Mouse (Mus musculus) myocyte (in vitro differentiated cells): ENCODE data around the gene Slit3. TPM values are rescaled to one million over a fixed set of nuclear protein-coding genes. Genes with fewer than 3 reads are reported as not detected.

Experiments used
- H3K27me3 ChIP-seq: one replicate; pipeline ENCODE4 v1.6.1; 2011; ENCODE audit not compliant: control insufficient read depth, insufficient read depth, insufficient read length
- H3K36me3 ChIP-seq: one replicate; pipeline ENCODE4 v1.6.1; 2011; ENCODE audit not compliant: control insufficient read depth, insufficient read depth
- H3K4me2 ChIP-seq: one replicate; pipeline ENCODE4 v1.6.1; 2011; ENCODE audit warnings: low read depth, control low read depth
- H3K4me3 ChIP-seq: one replicate; pipeline ENCODE4 v1.5.1; 2011; ENCODE audit warnings: mild to moderate bottlenecking, control low read depth, moderate library complexity
- H3K79me2 ChIP-seq: one replicate; pipeline ENCODE4 v1.6.1; 2011; ENCODE audit not compliant: control insufficient read depth, insufficient read depth
- H3ac ChIP-seq: one replicate; pipeline ENCODE4 v1.6.1; 2011; ENCODE audit not compliant: control insufficient read depth, insufficient read length
- CEBPB ChIP-seq: IDR thresholded peaks from 2 replicates; pipeline ENCODE4 v1.6.1; 2011; ENCODE audit warnings: mild to moderate bottlenecking, moderate library complexity; ENCODE audit not compliant: poor library complexity, insufficient read depth, severe bottlenecking
- E2F4 ChIP-seq: IDR thresholded peaks from one replicate; pipeline ENCODE4 v1.6.1; 2011; ENCODE audit warnings: mild to moderate bottlenecking, control low read depth, moderate library complexity; ENCODE audit not compliant: insufficient read depth
- MAX ChIP-seq: IDR thresholded peaks from one replicate; pipeline ENCODE4 v1.6.1; 2011; ENCODE audit warnings: low read depth, mild to moderate bottlenecking, control low read depth
- MYOD1 ChIP-seq, 3 experiments: IDR thresholded peaks; one replicate each; pipeline ENCODE4 v1.6.1; 2011; ENCODE audit warnings: control low read depth in 2 of 3, low read depth in 2 of 3, mild to moderate bottlenecking in 2 of 3, moderate library complexity in 1 of 3; ENCODE audit not compliant: insufficient read length in 2 of 3, control insufficient read depth in 1 of 3
- MYOG ChIP-seq, 3 experiments: IDR thresholded peaks; one replicate each; pipeline ENCODE4 v1.6.1; 2011; ENCODE audit warnings: control low read depth in 2 of 3, low read depth in 2 of 3, mild to moderate bottlenecking in 2 of 3; ENCODE audit not compliant: insufficient read length in 2 of 3, control insufficient read depth in 1 of 3, insufficient read depth in 1 of 3
- POLR2A ChIP-seq: IDR thresholded peaks from one replicate; pipeline ENCODE4 v1.6.1; 2011; ENCODE audit warnings: low read depth, mild to moderate bottlenecking, control low read depth, moderate library complexity; ENCODE audit not compliant: insufficient read length
- POLR2AphosphoS2 ChIP-seq: IDR thresholded peaks from one replicate; pipeline ENCODE4 v1.6.1; 2011; ENCODE audit warnings: low read depth, control low read depth; ENCODE audit not compliant: insufficient read length
- REST ChIP-seq: IDR thresholded peaks from one replicate; pipeline ENCODE4 v1.6.1; 2011; ENCODE audit warnings: mild to moderate bottlenecking, control low read depth, moderate library complexity; ENCODE audit not compliant: insufficient read depth, insufficient read length
- SRF ChIP-seq: IDR thresholded peaks from one replicate; pipeline ENCODE4 v1.6.1; 2011; ENCODE audit warnings: low read depth; ENCODE audit not compliant: control insufficient read depth, insufficient read length
- TCF12 ChIP-seq: IDR thresholded peaks from one replicate; pipeline ENCODE4 v1.6.1; 2011; ENCODE audit warnings: mild to moderate bottlenecking, control low read depth; ENCODE audit not compliant: poor library complexity, insufficient read depth, severe bottlenecking
- TCF3 ChIP-seq: IDR thresholded peaks from one replicate; pipeline ENCODE4 v1.6.1; 2011; ENCODE audit warnings: low read depth, control low read depth; ENCODE audit not compliant: insufficient read length
- USF1 ChIP-seq: IDR thresholded peaks from one replicate; pipeline ENCODE4 v1.6.1; 2011; ENCODE audit warnings: low read depth, mild to moderate bottlenecking, control low read depth, moderate library complexity
- polyA plus RNA-seq: library from polyadenylated mRNA; unstranded; fragments of >200 nt; fragmentation: generic; extraction: Trizol; gene quantifications from one replicate; pipeline ENCODE4 v1.2.1, GENCODE M21; 2012; ENCODE audit warnings: missing spikeins

Gene Slit3
- polyA plus RNA-seq, 1 experiment = not detected

DNA sequence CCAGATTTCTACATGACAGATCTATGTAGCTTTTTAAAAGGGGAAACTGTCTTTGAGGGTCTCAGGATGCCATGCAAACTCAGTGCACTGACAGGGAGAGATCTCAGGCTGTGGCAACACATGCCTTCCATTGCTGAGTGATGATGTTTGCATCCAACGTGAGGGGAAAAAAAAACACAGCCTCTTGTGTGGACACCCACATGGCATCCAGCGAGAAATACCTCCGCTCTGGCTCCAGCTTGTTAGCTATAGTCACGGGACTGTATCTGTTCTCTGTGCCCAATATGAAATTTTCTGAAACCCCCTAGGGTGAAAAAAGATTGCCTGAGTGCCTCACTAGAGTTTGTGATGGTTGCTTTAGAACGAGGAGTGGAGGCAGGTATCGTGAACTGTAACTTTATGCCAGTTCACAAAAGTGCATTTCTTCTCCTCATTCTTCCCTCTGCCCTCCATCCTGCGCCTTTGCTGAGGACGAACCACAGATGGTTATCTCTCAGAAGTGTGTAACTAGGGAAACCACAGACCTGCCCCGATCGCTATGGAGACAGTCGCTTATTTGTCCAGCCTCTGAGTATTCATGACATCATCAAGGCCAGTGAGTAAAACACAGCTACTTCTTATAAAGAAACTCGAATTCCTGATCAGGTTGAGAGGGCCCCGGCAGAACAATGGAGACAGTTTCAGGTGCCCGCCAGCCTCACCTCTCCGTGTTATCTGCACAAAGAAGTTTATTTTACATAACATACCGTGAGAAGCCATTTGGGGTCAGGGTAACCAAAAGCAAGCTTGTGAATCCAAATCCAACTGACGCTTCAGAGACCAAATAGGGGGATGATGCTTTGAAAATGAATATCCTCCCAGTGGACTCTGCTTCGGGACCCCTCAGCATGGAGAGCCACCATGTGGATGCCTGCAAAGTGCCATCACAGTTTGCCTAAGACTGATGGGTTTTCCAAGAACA, 416.4 kb downstream of the Slit3 start:
- Histone ChIP-seq H3K79me2 (no peaks in the 10 kb centered on the region), H3K4me2 (no peak overlapping the region), H3K4me3 (no peak overlapping the region), H3ac (no peak overlapping the region), H3K36me3 (no peaks in the 10 kb centered on the region), H3K27me3 (no peaks in the 10 kb centered on the region)
- no peak for TF ChIP-seq TCF12
- TF ChIP-seq MYOG (IDR thresholded peaks at IDR 0.05; ENCODE audit: control insufficient read depth in 1 of 3, insufficient read depth in 1 of 3, insufficient read length in 2 of 3, low read depth in 2 of 3) = no peak
- TF ChIP-seq POLR2A = no peak
- TF ChIP-seq POLR2AphosphoS2 = no peak
- TF ChIP-seq USF1 = no peak
- no peak for TF ChIP-seq MYOD1 (IDR thresholded peaks at IDR 0.05; ENCODE audit: control insufficient read depth in 1 of 3, insufficient read length in 2 of 3, low read depth in 2 of 3)

DNA sequence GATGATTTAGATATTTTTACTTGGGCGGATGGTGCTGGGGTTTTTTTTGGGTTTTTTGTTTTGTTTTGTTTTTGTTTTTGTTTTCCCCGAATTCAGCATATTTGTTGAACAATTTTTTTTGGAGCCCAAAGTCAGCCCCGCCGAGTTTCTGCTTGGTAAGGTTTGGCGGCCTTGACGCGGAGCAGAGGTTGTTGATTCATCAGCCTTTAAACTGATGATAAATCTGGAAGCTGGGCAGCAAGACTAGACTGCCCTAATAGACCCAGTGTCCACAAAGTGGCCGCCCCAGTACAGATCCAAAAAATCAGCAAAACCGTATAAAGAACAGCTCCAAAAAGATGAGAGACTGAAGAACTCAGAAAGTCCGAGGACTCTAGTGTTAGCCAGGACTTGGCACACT, 421.7 kb downstream of the Slit3 start:
- no peak overlapping the region for H3K4me2 ChIP-seq
- H3K36me3 ChIP-seq = no peaks in the 10 kb centered on the region
- H3K79me2 ChIP-seq = no peaks in the 10 kb centered on the region
- no peak overlapping the region for H3ac ChIP-seq
- no peak for TF ChIP-seq REST
- no peak overlapping the region for H3K4me3 ChIP-seq
- H3K27me3 ChIP-seq = peaks cover 11% of the 10 kb centered on the region

DNA sequence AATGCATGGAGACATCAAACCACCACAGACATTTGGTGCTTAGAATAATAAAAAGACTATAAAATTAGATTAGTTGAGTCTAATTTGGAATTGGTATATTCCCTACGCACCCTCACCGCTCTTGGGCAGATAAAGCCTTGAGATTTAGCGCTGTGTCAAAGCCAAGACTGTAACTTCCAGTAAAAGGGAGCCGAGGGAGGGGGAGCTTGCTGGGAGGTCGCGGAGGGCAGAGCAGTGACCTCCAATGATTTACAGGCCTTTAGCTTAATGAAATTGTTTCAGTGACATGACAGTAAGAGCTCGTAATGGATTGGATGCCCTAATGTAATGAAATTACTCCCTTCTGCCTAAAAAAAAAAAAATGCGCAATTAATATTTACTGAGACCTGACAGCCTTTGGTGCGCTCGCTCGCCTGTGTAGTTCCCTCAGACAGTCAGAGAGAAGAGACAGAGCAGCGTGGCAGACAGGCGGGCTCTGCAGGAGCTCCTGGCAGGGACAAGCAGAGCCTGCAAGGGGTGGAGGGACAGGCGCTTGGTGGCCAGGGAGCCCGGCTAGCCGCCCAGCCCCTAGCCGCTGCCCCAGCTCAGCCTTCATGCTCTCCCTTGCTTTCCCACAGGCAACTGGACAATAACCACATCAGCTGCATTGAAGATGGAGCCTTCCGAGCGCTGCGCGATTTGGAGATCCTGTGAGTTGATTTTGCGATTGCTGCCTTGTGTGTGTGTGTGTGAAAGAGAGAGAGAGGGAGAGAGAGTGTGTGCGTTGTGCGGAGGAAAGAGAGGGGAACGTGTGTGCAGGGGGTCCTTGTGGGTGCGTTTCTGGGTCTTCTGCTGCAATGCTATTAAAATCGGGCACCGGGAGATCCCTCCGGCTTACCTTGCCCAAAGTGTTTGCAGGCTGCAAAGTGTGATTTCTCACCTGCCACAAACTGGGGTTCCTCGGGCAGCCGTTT, 423.4 kb downstream of the Slit3 start:
- H3K4me3 ChIP-seq = no peak overlapping the region
- no peak overlapping the region for H3ac ChIP-seq
- H3K4me2 ChIP-seq = no peak overlapping the region
- H3K36me3 ChIP-seq = no peaks in the 10 kb centered on the region
- H3K27me3 ChIP-seq = peaks cover 11% of the 10 kb centered on the region
- TF ChIP-seq MYOG (IDR thresholded peaks at IDR 0.05; ENCODE audit: control insufficient read depth in 1 of 3, insufficient read depth in 1 of 3, insufficient read length in 2 of 3, low read depth in 2 of 3) (no peak), TCF3 (no peak), CEBPB (no peak)
- no peaks in the 10 kb centered on the region for H3K79me2 ChIP-seq

DNA sequence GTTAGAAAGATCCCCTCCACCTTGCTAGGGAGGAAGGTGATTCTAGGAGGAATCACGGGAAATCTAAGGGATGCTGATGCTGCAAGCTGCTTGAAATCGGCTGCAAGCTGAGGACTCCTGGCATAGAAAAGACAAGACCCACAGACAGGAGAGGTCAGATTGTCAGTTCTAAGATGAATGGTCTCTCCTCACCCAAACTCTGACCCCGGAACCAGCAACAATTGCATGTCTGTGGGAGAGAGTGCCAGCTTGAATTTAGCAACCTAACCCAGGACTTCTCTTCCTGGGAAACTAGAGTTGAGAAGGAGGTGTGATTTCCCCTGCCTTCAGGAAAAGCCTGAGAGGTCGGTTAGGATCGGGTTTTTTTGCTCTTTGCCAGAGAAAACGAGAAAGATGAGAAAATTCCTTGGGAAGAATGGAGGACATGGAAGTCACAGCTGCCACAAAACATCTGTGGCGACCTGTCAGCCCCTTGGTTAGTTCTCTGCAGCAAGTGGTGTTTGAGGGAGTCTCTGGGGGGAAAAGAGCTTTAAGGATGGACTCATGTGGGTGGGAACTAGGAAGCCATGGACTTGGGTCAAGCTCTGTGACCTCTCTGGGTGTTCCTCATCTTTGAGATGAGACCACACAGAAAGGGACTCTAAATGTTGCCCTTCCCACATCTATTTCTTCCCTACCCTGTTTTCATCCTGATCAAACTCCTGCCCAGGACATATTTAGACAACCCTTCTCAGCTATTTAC, 425.2 kb downstream of the Slit3 start:
- Histone ChIP-seq H3ac (no peak overlapping the region), H3K4me2 (no peak overlapping the region), H3K4me3 (no peak overlapping the region), H3K36me3 (no peaks in the 10 kb centered on the region), H3K27me3 (peaks cover 11% of the 10 kb centered on the region), H3K79me2 (no peaks in the 10 kb centered on the region)
- no peak for TF ChIP-seq USF1
- no peak for TF ChIP-seq REST
- no peak for TF ChIP-seq TCF12
- no peak for TF ChIP-seq MAX
- TF ChIP-seq POLR2A = no peak
- TF ChIP-seq MYOD1 (IDR thresholded peaks at IDR 0.05; ENCODE audit: control insufficient read depth in 1 of 3, insufficient read length in 2 of 3, low read depth in 2 of 3) = no peak
- TF ChIP-seq MYOG (IDR thresholded peaks at IDR 0.05; ENCODE audit: control insufficient read depth in 1 of 3, insufficient read depth in 1 of 3, insufficient read length in 2 of 3, low read depth in 2 of 3) = no peak
- TF ChIP-seq CEBPB = no peak
- no peak for TF ChIP-seq POLR2AphosphoS2
- TF ChIP-seq SRF = no peak
- no peak for TF ChIP-seq TCF3
- TF ChIP-seq E2F4 = no peak

DNA sequence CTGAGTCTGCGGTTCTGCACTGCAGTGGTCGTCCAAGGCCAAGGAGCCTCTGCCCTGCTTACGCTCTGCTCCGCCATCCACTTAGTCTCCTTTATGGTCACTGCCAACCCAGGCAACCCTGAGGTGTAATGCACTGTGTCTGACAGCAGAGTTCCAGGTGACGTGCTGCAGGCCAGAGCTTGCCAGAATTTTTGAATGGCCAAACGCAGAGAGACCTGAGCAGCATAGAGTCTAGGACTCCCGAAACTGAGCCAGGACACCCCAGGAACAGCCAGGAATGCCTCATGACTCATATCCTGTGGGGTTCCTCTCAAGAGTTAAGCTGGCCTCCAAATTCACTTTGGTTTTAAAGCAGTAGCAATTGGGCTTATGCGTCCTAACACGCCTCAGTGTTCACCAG, 429.0 kb downstream of the Slit3 start:
- Histone ChIP-seq H3K36me3 (no peaks in the 10 kb centered on the region), H3K4me2 (no peak overlapping the region), H3ac (no peak overlapping the region), H3K4me3 (no peak overlapping the region), H3K79me2 (no peaks in the 10 kb centered on the region), H3K27me3 (peaks cover under 1% of the 10 kb centered on the region)
- TF ChIP-seq E2F4 (no peak), SRF (no peak), REST (no peak), USF1 (no peak), TCF3 (no peak), TCF12 (no peak), POLR2A (no peak), MYOG (IDR thresholded peaks at IDR 0.05; ENCODE audit: control insufficient read depth in 1 of 3, insufficient read depth in 1 of 3, insufficient read length in 2 of 3, low read depth in 2 of 3) (no peak), POLR2AphosphoS2 (no peak), MYOD1 (IDR thresholded peaks at IDR 0.05; ENCODE audit: control insufficient read depth in 1 of 3, insufficient read length in 2 of 3, low read depth in 2 of 3) (no peak), CEBPB (no peak), MAX (no peak)
